Mouse (Mus musculus) embryonic facial prominence, embryonic 11.5 days (tissue): ENCODE data around the gene Ugcg. TPM values are rescaled to one million over a fixed set of nuclear protein-coding genes. Genes with fewer than 3 reads are reported as not detected.

Experiments
- ATAC-seq: fragments of 200-750 bp; cut with Nextera tagmentation; replicated peaks from 2 replicates; pipeline ENCODE4 v1.8.0; 2017; ENCODE audit warnings: low read depth; ENCODE audit not compliant: insufficient number of reproducible peaks, low FRiP score, low TSS enrichment
- DNase-seq: peaks from one replicate; pipeline ENCODE4 v3.0.0-alpha.2; 2015; ENCODE audit warnings: low spot score
- H3K27ac ChIP-seq: fragments of 300-500 bp; sonication (generic); replicated peaks from 2 replicates; pipeline ENCODE4 v1.5.1; 2014; ENCODE audit warnings: mild to moderate bottlenecking, low read depth, low read length, control low read depth
- H3K27me3 ChIP-seq: fragments of 300-500 bp; sonication (generic); 2 replicates; pipeline ENCODE4 v1.6.1; 2014; ENCODE audit warnings: mild to moderate bottlenecking, low read length, moderate library complexity, mixed read lengths; ENCODE audit not compliant: control insufficient read depth, insufficient read depth
- H3K36me3 ChIP-seq: fragments of 300-500 bp; sonication (generic); replicated peaks from 2 replicates; pipeline ENCODE4 v1.6.1; 2014; ENCODE audit warnings: low read depth, mild to moderate bottlenecking, low read length, moderate library complexity, mixed read lengths; ENCODE audit not compliant: control insufficient read depth, insufficient read depth
- H3K4me1 ChIP-seq: fragments of 300-500 bp; sonication (generic); 2 replicates; pipeline ENCODE4 v1.6.1; 2014; ENCODE audit warnings: low read length, mixed read lengths; ENCODE audit not compliant: control insufficient read depth, insufficient read depth
- H3K4me2 ChIP-seq: fragments of 300-500 bp; sonication (generic); 2 replicates; pipeline ENCODE4 v1.6.1; 2014; ENCODE audit warnings: low read depth, mild to moderate bottlenecking, control low read depth, low read length, moderate library complexity
- H3K4me3 ChIP-seq: fragments of 300-500 bp; sonication (generic); 2 replicates; pipeline ENCODE4 v1.5.1; 2014; ENCODE audit warnings: low read depth, low read length, control low read depth
- H3K9ac ChIP-seq: fragments of 300-500 bp; sonication (generic); replicated peaks from 2 replicates; pipeline ENCODE4 v1.6.1; 2014; ENCODE audit warnings: mild to moderate bottlenecking, control low read depth, low read length
- H3K9me3 ChIP-seq: fragments of 300-500 bp; sonication (generic); replicated peaks from 2 replicates; pipeline ENCODE4 v1.6.1; 2016; ENCODE audit warnings: mild to moderate bottlenecking, low read length, inconsistent platforms, mixed read lengths; ENCODE audit not compliant: control insufficient read depth
- WGBS: fragments of 180-500 bp; shearing (Covaris S2); extraction: QIAGEN DNeasy Blood & Tissue Kit; methylation state at CpG from one replicate; pipeline ENCODE4 v1.1.7; 2014; 5-methylcytosine and 5-hydroxymethylcytosine counted together
- polyA plus RNA-seq: library from polyadenylated mRNA; unstranded; fragments of >200 nt; fragmentation: Nextera tagmentation; extraction: Ambion mirVana; gene quantifications from 2 replicates; pipeline ENCODE4 v1.2.1, GENCODE M21; 2014

The Ugcg gene
- polyA plus RNA-seq, result 11.5 and 11.8 TPM in 2 replicates

GRCm38 (mm10) chr4:59188802-59189545 lies at the start of gene Ugcg:
Gene Ugcg (plus strand): TSS chr4:59189257.
- peak within 1 kb of the TSS; percentile 33 for H3K4me2 ChIP-seq
- H3K27me3 ChIP-seq, result no peaks in the 10 kb centered on the region
- WGBS, result under 1% methylated on average over 62 of the region's 99 CpGs
- DNase-seq (peak; percentile 88), ATAC-seq (peak; percentile 89)
- no peaks in the 10 kb centered on the region for H3K4me1 ChIP-seq
- H3K9ac ChIP-seq, result peak within 1 kb of the TSS; percentile 97
- H3K36me3 ChIP-seq, result no peaks in the 10 kb centered on the region
- peak within 1 kb of the TSS; percentile 82 for H3K27ac ChIP-seq
- no peaks in the 10 kb centered on the region for H3K9me3 ChIP-seq
- H3K4me3 ChIP-seq, result peak within 1 kb of the TSS; percentile 91

GRCm38 (mm10) chr4:59149043-59149442 lies 40.0 kb upstream of the Ugcg start:
- ATAC-seq (no peak), DNase-seq (no peak)
- H3K27ac ChIP-seq, result no peak overlapping the region
- no peaks in the 10 kb centered on the region for H3K27me3 ChIP-seq
- no peaks in the 10 kb centered on the region for H3K4me1 ChIP-seq
- no peak overlapping the region for H3K4me2 ChIP-seq
- WGBS, result 76% methylated on average over 5 of the region's 5 CpGs
- H3K9ac ChIP-seq, result no peak overlapping the region
- no peaks in the 10 kb centered on the region for H3K9me3 ChIP-seq
- H3K36me3 ChIP-seq, result no peaks in the 10 kb centered on the region
- no peak overlapping the region for H3K4me3 ChIP-seq

GRCm38 (mm10) chr4:59150907-59151306 lies 38.1 kb upstream of the Ugcg start:
- Histone ChIP-seq H3K27me3 (no peaks in the 10 kb centered on the region), H3K9ac (no peak overlapping the region), H3K27ac (no peak overlapping the region), H3K4me1 (no peaks in the 10 kb centered on the region), H3K9me3 (no peaks in the 10 kb centered on the region), H3K36me3 (no peaks in the 10 kb centered on the region), H3K4me3 (no peak overlapping the region), H3K4me2 (no peak overlapping the region)
- ATAC-seq, result no peak
- 64% methylated on average over 5 of the region's 5 CpGs for WGBS
- no peak for DNase-seq

GRCm38 (mm10) chr4:59151953-59152352 lies 37.1 kb upstream of the Ugcg start:
- Histone ChIP-seq H3K9ac (no peak overlapping the region), H3K27ac (no peak overlapping the region), H3K4me3 (no peak overlapping the region), H3K9me3 (no peaks in the 10 kb centered on the region), H3K27me3 (no peaks in the 10 kb centered on the region), H3K36me3 (no peaks in the 10 kb centered on the region), H3K4me1 (no peaks in the 10 kb centered on the region), H3K4me2 (no peak overlapping the region)
- WGBS, result 80% methylated on average over 1 of the region's 1 CpGs
- DNase-seq (no peak), ATAC-seq (no peak)

- Histone ChIP-seq H3K4me3 (no peak overlapping the region), H3K4me1 (no peaks in the 10 kb centered on the region), H3K9me3 (no peaks in the 10 kb centered on the region), H3K4me2 (no peak overlapping the region), H3K27ac (no peak overlapping the region), H3K27me3 (no peaks in the 10 kb centered on the region), H3K36me3 (no peaks in the 10 kb centered on the region), H3K9ac (no peak overlapping the region)
- 73% methylated on average over 7 of the region's 7 CpGs for WGBS
- ATAC-seq, result no peak
- no peak for DNase-seq
These were observed 32.0 kb upstream of the Ugcg start for GRCm38 (mm10) chr4:59156897-59157592.

- 88% methylated on average over 2 of the region's 2 CpGs for WGBS
- Histone ChIP-seq H3K36me3 (no peaks in the 10 kb centered on the region), H3K9ac (no peak overlapping the region), H3K27ac (no peak overlapping the region), H3K4me1 (no peaks in the 10 kb centered on the region), H3K27me3 (no peaks in the 10 kb centered on the region), H3K4me3 (no peak overlapping the region), H3K4me2 (no peak overlapping the region), H3K9me3 (no peaks in the 10 kb centered on the region)
- no peak for DNase-seq
- ATAC-seq, result no peak
These were observed 31.4 kb upstream of the Ugcg start for GRCm38 (mm10) chr4:59157654-59158053.

- DNase-seq (no peak), ATAC-seq (no peak)
- H3K27me3 ChIP-seq, result no peaks in the 10 kb centered on the region
- H3K4me3 ChIP-seq, result no peak overlapping the region
- no peak overlapping the region for H3K9ac ChIP-seq
- no peaks in the 10 kb centered on the region for H3K9me3 ChIP-seq
- no peak overlapping the region for H3K4me2 ChIP-seq
- H3K27ac ChIP-seq, result no peak overlapping the region
- H3K36me3 ChIP-seq, result no peaks in the 10 kb centered on the region
- H3K4me1 ChIP-seq, result no peaks in the 10 kb centered on the region
- WGBS, result 86% methylated on average over 5 of the region's 5 CpGs
These were observed 28.8 kb upstream of the Ugcg start for GRCm38 (mm10) chr4:59160289-59160688.

- no peaks in the 10 kb centered on the region for H3K27me3 ChIP-seq
- H3K4me2 ChIP-seq, result no peak overlapping the region
- no peak for ATAC-seq
- H3K9ac ChIP-seq, result no peak overlapping the region
- no peak overlapping the region for H3K4me3 ChIP-seq
- H3K36me3 ChIP-seq, result no peaks in the 10 kb centered on the region
- H3K9me3 ChIP-seq, result no peaks in the 10 kb centered on the region
- DNase-seq, result no peak
- H3K4me1 ChIP-seq, result no peaks in the 10 kb centered on the region
- no peak overlapping the region for H3K27ac ChIP-seq
- 64% methylated on average over 8 of the region's 8 CpGs for WGBS
These were observed 27.9 kb upstream of the Ugcg start for GRCm38 (mm10) chr4:59160959-59161670.
